Mouse (Mus musculus) spleen, adult 2 months (tissue): ENCODE data around the gene Atoh7. TPM values are rescaled to one million over a fixed set of nuclear protein-coding genes. Genes with fewer than 3 reads are reported as not detected.
"Not testable (repeated sequence)": the region's sequence is repeated elsewhere in the genome, so short reads cannot be mapped to it uniquely, and the experiment has no call there.

Experiments used
- DNase-seq, 2 experiments: peaks; one replicate each; pipeline versions ENCODE4 v3.0.0 to v3.0.0-alpha.2; 2012 to 2021; ENCODE audit warnings: low spot score in 2 of 2, low read depth in 1 of 2
- H3K27ac ChIP-seq: fragments of 200-500 bp; 2 replicates; pipeline ENCODE4 v1.5.1; 2012; ENCODE audit warnings: low read length, inconsistent platforms; ENCODE audit not compliant: insufficient read depth
- H3K27me3 ChIP-seq: fragments of 200-500 bp; 2 replicates; pipeline ENCODE4 v1.6.1; 2012; ENCODE audit warnings: mild to moderate bottlenecking, moderate library complexity, low read length, inconsistent platforms; ENCODE audit not compliant: control insufficient read depth, insufficient read depth
- H3K36me3 ChIP-seq: fragments of 200-500 bp; 2 replicates; pipeline ENCODE4 v1.6.1; 2012; ENCODE audit warnings: mild to moderate bottlenecking, low read length, inconsistent platforms; ENCODE audit not compliant: control insufficient read depth, insufficient read depth
- H3K4me1 ChIP-seq: fragments of 200-500 bp; 2 replicates; pipeline ENCODE4 v1.6.1; 2011; ENCODE audit warnings: inconsistent platforms; ENCODE audit not compliant: control insufficient read depth, insufficient read depth, insufficient read length
- H3K4me3 ChIP-seq: fragments of 200-500 bp; 2 replicates; pipeline ENCODE4 v1.5.1; 2011; ENCODE audit warnings: mild to moderate bottlenecking, inconsistent platforms; ENCODE audit not compliant: insufficient read depth, insufficient read length; ENCODE audit errors: extremely low read depth
- CTCF ChIP-seq: fragments of 200-500 bp; IDR thresholded peaks from 2 replicates; pipeline ENCODE4 v1.5.1; 2011; ENCODE audit warnings: mild to moderate bottlenecking, inconsistent platforms; ENCODE audit not compliant: insufficient read depth, insufficient read length, insufficient replicate concordance; ENCODE audit errors: extremely low read depth
- POLR2A ChIP-seq: fragments of 200-500 bp; IDR thresholded peaks from 2 replicates; pipeline ENCODE4 v1.6.1; 2011; ENCODE audit warnings: low read depth, low read length, inconsistent platforms
- WGBS: fragments of 180-500 bp; shearing (Covaris S2); methylation state at CpG from one replicate; pipeline ENCODE4 v1.1.7; 2018; 5-methylcytosine and 5-hydroxymethylcytosine counted together
- polyA plus RNA-seq: library from polyadenylated mRNA; depleted of rRNA; stranded (reverse); fragments of >200 nt; gene quantifications from 2 replicates; pipeline ENCODE4 v1.2.3, GENCODE M21; 2012; rRNA removed

Gene Atoh7
- 0.16 TPM in 1 of 2 replicates, not detected in the other for polyA plus RNA-seq

- Histone ChIP-seq H3K36me3 (no peaks in the 10 kb centered on the region), H3K4me1 (peaks cover 4% of the 10 kb centered on the region), H3K27ac (no peak within 1 kb of the TSS), H3K4me3 (peak within 1 kb of the TSS; percentile 44; the same call in 1 of the 2 replicates), H3K27me3 (peaks cover 10% of the 10 kb centered on the region)
- WGBS, result 51% methylated on average over 16 of the region's 16 CpGs
- no peak for DNase-seq
- TF ChIP-seq CTCF, result no peak
- no peak for TF ChIP-seq POLR2A
Observed at GRCm38 (mm10) chr10:63099521-63099920, at the start of gene Atoh7. TSS of gene Atoh7 (plus strand) at chr10:63099651.

GRCm38 (mm10) chr10:63051267-63051666 lies 48.2 kb upstream of the Atoh7 start:
- no peak for DNase-seq
- Histone ChIP-seq H3K27me3 (no peaks in the 10 kb centered on the region), H3K36me3 (no peaks in the 10 kb centered on the region), H3K27ac (no peak overlapping the region), H3K4me1 (no peaks in the 10 kb centered on the region), H3K4me3 (no peak overlapping the region)
- TF ChIP-seq CTCF (no peak), POLR2A (no peak)
- WGBS, result 28% methylated on average over 7 of the region's 7 CpGs

- no peak overlapping the region for H3K27ac ChIP-seq
- H3K27me3 ChIP-seq, result no peaks in the 10 kb centered on the region
- H3K4me3 ChIP-seq, result no peak overlapping the region
- DNase-seq, result no peak
- no peaks in the 10 kb centered on the region for H3K4me1 ChIP-seq
- no peaks in the 10 kb centered on the region for H3K36me3 ChIP-seq
- 87% methylated on average over 6 of the region's 6 CpGs for WGBS
- no peak for TF ChIP-seq POLR2A
- no peak for TF ChIP-seq CTCF
Observed at GRCm38 (mm10) chr10:63052011-63052410, 47.4 kb upstream of the Atoh7 start.

- Histone ChIP-seq H3K27me3 (no peaks in the 10 kb centered on the region), H3K4me3 (no peak overlapping the region), H3K36me3 (no peaks in the 10 kb centered on the region), H3K4me1 (no peaks in the 10 kb centered on the region), H3K27ac (no peak overlapping the region)
- DNase-seq, result no peak
- TF ChIP-seq POLR2A (no peak), CTCF (no peak)
- WGBS, result 61% methylated on average over 6 of the region's 6 CpGs
Observed at GRCm38 (mm10) chr10:63053007-63053406, 46.4 kb upstream of the Atoh7 start.

GRCm38 (mm10) chr10:63054071-63054470 lies 45.4 kb upstream of the Atoh7 start:
- H3K36me3 ChIP-seq, DNase-seq, H3K27ac ChIP-seq, H3K27me3 ChIP-seq, H3K4me1 ChIP-seq, H3K4me3 ChIP-seq: not testable (repeated sequence)
- 81% methylated on average over 6 of the region's 6 CpGs for WGBS

GRCm38 (mm10) chr10:63054586-63054985 lies 44.9 kb upstream of the Atoh7 start:
- Histone ChIP-seq H3K4me1 (no peaks in the 10 kb centered on the region), H3K27me3 (no peaks in the 10 kb centered on the region), H3K27ac (no peak overlapping the region), H3K4me3 (no peak overlapping the region), H3K36me3 (no peaks in the 10 kb centered on the region)
- 84% methylated on average over 2 of the region's 2 CpGs for WGBS
- DNase-seq, result no peak
- TF ChIP-seq CTCF (no peak), POLR2A (no peak)

GRCm38 (mm10) chr10:63056966-63057750 lies 42.3 kb upstream of the Atoh7 start:
- Histone ChIP-seq H3K27me3 (no peaks in the 10 kb centered on the region), H3K27ac (no peak overlapping the region), H3K36me3 (no peaks in the 10 kb centered on the region), H3K4me1 (no peaks in the 10 kb centered on the region), H3K4me3 (no peak overlapping the region)
- TF ChIP-seq POLR2A, result no peak
- no peak for TF ChIP-seq CTCF
- 76% methylated on average over 24 of the region's 24 CpGs for WGBS
- no peak for DNase-seq
